Mouse (Mus musculus): ENCODE measurements around the gene Nell1.

Gene Nell1

GRCm38 (mm10) chr7:50241634-50242273 lies 267.1 kb downstream of the Nell1 start:
- DNase-seq (ENCODE audit: low read depth in 2 of 2, low spot score in 2 of 2), result no peak

- DNase-seq (ENCODE audit: low read depth in 2 of 2, low spot score in 2 of 2), result no peak
Measured at GRCm38 (mm10) chr7:50253166-50253565, 278.5 kb downstream of the Nell1 start.

- DNase-seq (ENCODE audit: low read depth in 2 of 2, low spot score in 2 of 2), result no peak
Measured at GRCm38 (mm10) chr7:50260016-50260415, 285.4 kb downstream of the Nell1 start.

GRCm38 (mm10) chr7:50295508-50295907 lies 320.8 kb downstream of the Nell1 start:
- no peak for DNase-seq (ENCODE audit: low read depth in 2 of 2, low spot score in 2 of 2)

- no peak for DNase-seq (ENCODE audit: low read depth in 2 of 2, low spot score in 2 of 2)
Measured at GRCm38 (mm10) chr7:50338226-50338625, 363.6 kb downstream of the Nell1 start.

- no peak for DNase-seq (ENCODE audit: low read depth in 2 of 2, low spot score in 2 of 2)
Measured at GRCm38 (mm10) chr7:50338757-50339156, 364.1 kb downstream of the Nell1 start.

GRCm38 (mm10) chr7:50351564-50351963 lies 376.9 kb downstream of the Nell1 start:
- DNase-seq (ENCODE audit: low read depth in 2 of 2, low spot score in 2 of 2), result no peak

GRCm38 (mm10) chr7:50357213-50357612 lies 382.5 kb downstream of the Nell1 start:
- no peak for DNase-seq (ENCODE audit: low read depth in 2 of 2, low spot score in 2 of 2)

GRCm38 (mm10) chr7:50362039-50362438 lies 387.4 kb downstream of the Nell1 start:
- no peak for DNase-seq (ENCODE audit: low read depth in 2 of 2, low spot score in 2 of 2)

- no peak for DNase-seq (ENCODE audit: low read depth in 2 of 2, low spot score in 2 of 2)
Measured at GRCm38 (mm10) chr7:50374876-50375275, 400.2 kb downstream of the Nell1 start.

- no peak for DNase-seq (ENCODE audit: low read depth in 2 of 2, low spot score in 2 of 2)
Measured at GRCm38 (mm10) chr7:50410421-50410820, 435.8 kb downstream of the Nell1 start.

- no peak for DNase-seq (ENCODE audit: low read depth in 2 of 2, low spot score in 2 of 2)
Measured at GRCm38 (mm10) chr7:50419976-50420375, 445.3 kb downstream of the Nell1 start.

GRCm38 (mm10) chr7:50422422-50423195 lies 447.9 kb downstream of the Nell1 start:
- DNase-seq (ENCODE audit: low read depth in 2 of 2, low spot score in 2 of 2), result no peak

- no peak for DNase-seq (ENCODE audit: low read depth in 2 of 2, low spot score in 2 of 2)
Measured at GRCm38 (mm10) chr7:50429725-50430124, 455.1 kb downstream of the Nell1 start.

- no peak for DNase-seq (ENCODE audit: low read depth in 2 of 2, low spot score in 2 of 2)
Measured at GRCm38 (mm10) chr7:50441237-50441636, 466.6 kb downstream of the Nell1 start.

GRCm38 (mm10) chr7:50447316-50447715 lies 472.7 kb downstream of the Nell1 start:
- no peak for DNase-seq (ENCODE audit: low read depth in 2 of 2, low spot score in 2 of 2)

- no peak for DNase-seq (ENCODE audit: low read depth in 2 of 2, low spot score in 2 of 2)
Measured at GRCm38 (mm10) chr7:50467742-50468141, 493.1 kb downstream of the Nell1 start.

- DNase-seq (ENCODE audit: low read depth in 2 of 2, low spot score in 2 of 2), result no peak
Measured at GRCm38 (mm10) chr7:50470555-50470954, 495.9 kb downstream of the Nell1 start.

GRCm38 (mm10) chr7:50482011-50482410 lies 507.3 kb downstream of the Nell1 start:
- DNase-seq (ENCODE audit: low read depth in 2 of 2, low spot score in 2 of 2), result no peak

- DNase-seq (ENCODE audit: low read depth in 2 of 2, low spot score in 2 of 2), result no peak
Measured at GRCm38 (mm10) chr7:50485304-50485703, 510.6 kb downstream of the Nell1 start.

GRCm38 (mm10) chr7:50486884-50487420 lies 512.3 kb downstream of the Nell1 start:
- no peak for DNase-seq (ENCODE audit: low read depth in 2 of 2, low spot score in 2 of 2)

- DNase-seq (ENCODE audit: low read depth in 2 of 2, low spot score in 2 of 2), result no peak
Measured at GRCm38 (mm10) chr7:50501562-50501961, 526.9 kb downstream of the Nell1 start.

Measured in CD8-positive naive resting alpha-beta T cell, adult 2 months (primary cell).